Mouse (Mus musculus) large intestine, adult 2 months (tissue): Measurements from ENCODE around the gene Hspa1b. TPM values are rescaled to one million over a fixed set of nuclear protein-coding genes. Genes with fewer than 3 reads are reported as not detected.
"Not testable (repeated sequence)": the region's sequence is repeated elsewhere in the genome, so short reads cannot be mapped to it uniquely, and the experiment has no call there.

Experiments used
- DNase-seq: peaks from one replicate; pipeline ENCODE4 v3.0.0-alpha.2; 2012; ENCODE audit warnings: low read depth, low spot score
- WGBS: fragments of 180-500 bp; shearing (Covaris S2); methylation state at CpG from one replicate; pipeline ENCODE4 v1.1.7; 2018; 5-methylcytosine and 5-hydroxymethylcytosine counted together
- polyA plus RNA-seq: library from polyadenylated mRNA; depleted of rRNA; stranded (reverse); fragments of >200 nt; gene quantifications from 2 replicates; pipeline ENCODE4 v1.2.3, GENCODE M21; 2012; rRNA removed

Gene Hspa1b
- 10.5 and 12.0 TPM in 2 replicates for polyA plus RNA-seq

- WGBS, result under 1% methylated on average over 32 of the region's 32 CpGs
- not testable (repeated sequence) for DNase-seq
Observed at GRCm38 (mm10) chr17:34959130-34959778, at the start of gene Hspa1b. TSS of gene Hspa1b (minus strand) at chr17:34959238.

DNA sequence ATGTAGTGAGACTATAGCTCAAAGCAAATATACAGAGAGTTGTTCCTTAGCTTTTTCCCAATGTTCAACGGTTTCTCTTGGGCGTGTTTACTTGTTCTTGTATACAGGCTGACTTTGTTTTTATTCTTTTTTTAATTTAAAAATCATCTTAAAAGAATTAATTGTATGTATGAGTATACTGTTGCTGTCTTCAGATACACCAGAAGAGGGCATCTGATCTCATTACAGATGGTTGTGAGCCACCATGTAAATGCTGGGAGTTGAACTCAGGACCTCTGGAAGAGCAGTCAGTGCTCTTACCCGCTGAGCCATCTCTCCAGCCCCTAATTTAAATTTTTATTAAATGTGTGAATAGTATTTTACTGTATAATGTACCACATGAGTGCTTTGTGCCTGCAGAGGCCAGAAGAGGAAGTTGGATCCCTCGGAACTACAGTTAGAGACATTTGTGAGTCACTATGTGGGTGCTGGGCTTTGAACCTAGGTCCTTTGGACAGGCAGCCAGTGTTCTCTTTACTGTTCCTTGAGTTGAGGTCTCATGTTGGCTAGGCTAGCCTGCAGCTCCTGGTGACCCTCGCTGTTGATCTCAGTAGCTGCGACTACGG, 48.5 kb upstream of the Hspa1b start:
- WGBS, result 87% methylated on average over 7 of the region's 7 CpGs
- DNase-seq, result no peak

DNA sequence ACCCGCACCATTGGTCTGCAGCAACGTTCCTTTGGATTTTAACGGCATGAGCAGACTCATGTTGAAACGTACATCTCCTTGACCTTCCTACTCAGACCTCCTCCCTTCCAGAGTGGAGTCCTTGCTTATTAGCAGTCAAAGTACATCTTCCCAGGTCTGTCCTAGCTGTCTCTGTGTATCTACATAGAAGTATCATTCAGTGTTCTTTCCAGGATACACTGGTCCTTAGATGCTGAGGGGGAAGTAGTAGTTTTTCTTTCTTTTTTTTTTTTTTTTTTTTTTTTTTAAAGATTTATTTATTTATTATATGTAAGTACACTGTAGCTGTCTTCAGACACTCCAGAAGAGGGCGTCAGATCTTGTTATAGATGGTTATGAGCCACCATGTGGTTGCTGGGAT, 46.9 kb upstream of the Hspa1b start:
- 93% methylated on average over 4 of the region's 5 CpGs for WGBS
- DNase-seq, result not testable (repeated sequence)

GRCm38 (mm10) chr17:35005158-35005557, 46.1 kb upstream of the Hspa1b start:
- WGBS, result 88% methylated on average over 10 of the region's 10 CpGs
- no peak for DNase-seq

- 96% methylated on average over 17 of the region's 17 CpGs for WGBS
- DNase-seq, result no peak
Observed at GRCm38 (mm10) chr17:35004075-35004717, 45.2 kb upstream of the Hspa1b start.

- WGBS, result 39% methylated on average over 9 of the region's 9 CpGs
Observed at GRCm38 (mm10) chr17:35003022-35003838, 44.2 kb upstream of the Hspa1b start.

DNA sequence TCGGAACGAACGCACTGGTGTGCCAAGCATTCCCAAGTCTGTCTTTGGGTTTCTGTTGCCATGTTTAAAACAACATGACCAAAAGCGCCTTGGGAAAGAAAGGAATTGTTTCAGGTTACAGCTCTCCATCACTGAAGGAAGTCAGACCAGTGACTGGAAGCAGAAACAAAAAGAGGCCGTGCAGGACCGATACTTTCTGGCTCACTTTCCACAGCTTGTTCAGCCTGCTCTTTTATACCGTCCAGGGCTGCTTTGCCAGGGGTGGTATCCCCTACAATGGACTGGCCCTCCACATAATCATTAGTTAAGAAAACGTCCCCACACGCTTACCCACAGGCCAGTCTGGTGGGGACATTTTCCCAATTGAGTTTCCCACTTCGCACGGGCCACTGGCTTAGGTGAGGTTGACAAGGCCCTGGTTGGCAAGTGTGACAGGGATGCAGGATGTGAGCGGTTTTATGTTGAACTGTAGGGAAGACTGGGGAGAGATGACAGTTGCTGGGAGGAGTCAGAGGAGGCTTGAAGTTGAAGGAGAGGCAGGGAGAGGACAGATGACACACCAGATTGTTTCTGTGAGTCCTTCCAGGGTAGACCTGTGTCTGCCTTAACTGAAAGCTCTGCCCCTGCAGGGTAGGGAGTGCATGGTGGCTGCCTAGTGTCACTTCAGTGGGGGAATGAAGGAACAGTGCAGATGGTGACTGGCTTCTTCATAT, 43.3 kb upstream of the Hspa1b start:
- 3% methylated on average over 12 of the region's 12 CpGs for WGBS
- DNase-seq, result no peak

More at GRCm38 (mm10) chr17:35003022-35003838, 44.2 kb upstream of the Hspa1b start:
- DNase-seq, result no peak

GRCm38 (mm10) chr17:35001452-35002152, 42.6 kb upstream of the Hspa1b start:
- DNase-seq, result no peak
- WGBS, result 1% methylated on average over 35 of the region's 35 CpGs

DNA sequence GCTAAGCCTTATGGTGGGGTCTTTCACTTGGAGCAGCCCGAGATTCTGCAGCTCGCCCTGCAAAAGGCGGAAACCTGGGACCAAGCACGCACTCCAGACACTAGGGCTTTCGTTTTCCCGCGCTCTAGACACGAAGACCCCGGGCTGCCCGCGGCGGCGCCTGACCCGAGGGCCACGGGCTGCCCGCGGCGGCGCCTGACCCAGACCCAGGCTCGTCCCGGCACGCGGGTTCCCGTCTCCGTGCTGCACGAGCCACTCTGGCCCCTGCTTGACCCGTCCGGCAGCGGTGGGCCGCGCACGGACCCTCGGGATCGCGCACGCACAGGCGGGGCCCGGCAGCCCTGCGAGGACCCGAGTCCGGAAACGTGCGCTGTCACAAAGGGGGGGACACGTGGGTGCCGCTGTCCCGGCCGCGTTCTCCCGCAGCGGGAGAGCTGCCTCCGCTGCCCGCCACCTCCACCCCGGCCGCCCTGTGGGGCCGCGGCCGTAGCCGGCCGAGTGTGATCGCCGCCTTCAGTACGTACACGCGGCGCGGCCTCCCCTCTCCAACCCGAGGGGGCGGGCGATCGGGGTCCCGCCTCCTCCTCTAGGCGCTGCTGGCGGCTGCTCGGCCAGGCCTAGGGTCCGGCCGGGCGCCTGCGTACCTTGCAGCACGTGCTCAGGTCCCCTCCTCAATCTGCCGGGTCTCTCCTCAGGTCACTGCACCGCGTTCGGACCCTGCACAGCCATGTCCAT, 41.8 kb upstream of the Hspa1b start, which contains the start of gene Vars:
Gene Vars, plus strand, starts transcription at position 271 of the 735 bp plus-strand sequence.
- DNase-seq, result no peak
- WGBS, result under 1% methylated on average over 82 of the region's 83 CpGs

GRCm38 (mm10) chr17:34999871-35000716, 41.1 kb upstream of the Hspa1b start:
- not testable (repeated sequence) for DNase-seq
- WGBS, result 2% methylated on average over 30 of the region's 32 CpGs

GRCm38 (mm10) chr17:34998526-34999430, 39.7 kb upstream of the Hspa1b start:
- WGBS, result 46% methylated on average over 15 of the region's 15 CpGs
- no peak for DNase-seq

GRCm38 (mm10) chr17:34997142-34997483, 38.1 kb upstream of the Hspa1b start:
- 66% methylated on average over 5 of the region's 5 CpGs for WGBS
- no peak for DNase-seq

DNA sequence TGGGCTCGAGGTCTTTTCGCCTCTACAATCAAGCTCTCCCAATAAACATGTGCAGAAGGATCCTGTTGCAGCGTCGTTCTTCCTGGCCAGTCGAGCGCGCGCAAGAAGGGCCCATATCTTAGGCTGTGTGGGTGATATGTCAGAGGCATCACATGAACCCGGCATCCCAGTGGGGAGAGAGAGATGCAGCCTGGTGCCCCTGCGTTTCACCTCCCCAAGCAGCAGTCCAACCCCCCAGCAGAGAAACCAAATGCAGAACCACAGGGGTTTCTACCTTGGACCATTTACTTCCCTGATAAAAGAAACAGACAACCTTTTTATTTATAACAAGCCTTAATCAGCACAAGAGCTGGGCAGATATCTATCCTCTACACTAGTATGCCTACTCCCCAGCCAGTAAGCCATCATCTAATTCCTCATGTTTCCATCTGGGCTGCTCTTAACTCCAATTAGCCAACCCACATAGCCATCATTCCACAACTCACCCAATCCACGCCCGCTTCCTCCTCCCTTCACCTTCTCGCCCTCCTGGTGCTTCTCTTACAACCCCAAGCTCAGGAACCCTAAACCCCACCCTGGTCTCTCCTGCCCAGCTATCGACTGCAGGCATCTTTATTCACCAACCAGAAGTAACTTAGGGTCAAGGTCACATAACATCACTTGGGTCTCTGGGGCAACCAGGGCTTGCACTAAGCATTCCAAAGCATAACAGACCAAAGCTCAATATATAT, 37.5 kb upstream of the Hspa1b start:
- DNase-seq, result no peak
- WGBS, result 72% methylated on average over 14 of the region's 14 CpGs

GRCm38 (mm10) chr17:34995927-34996326, 36.9 kb upstream of the Hspa1b start:
- 93% methylated on average over 4 of the region's 4 CpGs for WGBS
- DNase-seq, result not testable (repeated sequence)

GRCm38 (mm10) chr17:34995192-34995591, 36.2 kb upstream of the Hspa1b start:
- 54% methylated on average over 4 of the region's 4 CpGs for WGBS

GRCm38 (mm10) chr17:34994751-34995150, 35.7 kb upstream of the Hspa1b start:
- no peak for DNase-seq

More at GRCm38 (mm10) chr17:34995192-34995591, 36.2 kb upstream of the Hspa1b start:
- DNase-seq, result not testable (repeated sequence)
